Mouse (Mus musculus): ENCODE data around the gene Dpm3. TPM values are rescaled to one million over a fixed set of nuclear protein-coding genes. Genes with fewer than 3 reads are reported as not detected.
"Not testable (repeated sequence)": the region's sequence is repeated elsewhere in the genome, so short reads cannot be mapped to it uniquely, and the experiment has no call there.

Gene Dpm3
- total RNA-seq (2021) = 10 to 100 TPM; 50.0 to 52.3 TPM

DNA sequence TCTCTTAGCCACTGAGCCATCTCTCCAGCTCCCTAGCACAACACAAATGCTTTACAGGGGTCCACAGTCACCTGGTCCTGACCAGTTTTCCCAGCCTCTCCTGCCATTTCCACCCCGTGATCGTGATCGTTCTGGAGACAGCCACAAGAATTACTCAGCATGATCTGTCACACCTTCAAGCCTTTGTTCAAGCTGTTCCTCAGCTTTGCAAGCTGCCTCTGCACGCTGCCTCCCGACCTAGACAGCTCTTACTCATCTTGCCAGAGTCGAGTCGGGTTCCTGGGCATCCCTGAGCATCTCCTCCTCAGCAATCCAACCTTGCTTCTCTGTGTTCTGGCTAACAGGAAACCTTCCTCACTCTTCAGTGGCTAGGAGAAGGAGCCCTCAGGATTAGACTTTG lies at the start of gene Dpm3:
Dpm3 (plus strand) TSS at position 283 of the 400 bp plus-strand sequence.
- no peak for DNase-seq
- intact Hi-C loops (cut with DNase I) = no loop called here

DNA sequence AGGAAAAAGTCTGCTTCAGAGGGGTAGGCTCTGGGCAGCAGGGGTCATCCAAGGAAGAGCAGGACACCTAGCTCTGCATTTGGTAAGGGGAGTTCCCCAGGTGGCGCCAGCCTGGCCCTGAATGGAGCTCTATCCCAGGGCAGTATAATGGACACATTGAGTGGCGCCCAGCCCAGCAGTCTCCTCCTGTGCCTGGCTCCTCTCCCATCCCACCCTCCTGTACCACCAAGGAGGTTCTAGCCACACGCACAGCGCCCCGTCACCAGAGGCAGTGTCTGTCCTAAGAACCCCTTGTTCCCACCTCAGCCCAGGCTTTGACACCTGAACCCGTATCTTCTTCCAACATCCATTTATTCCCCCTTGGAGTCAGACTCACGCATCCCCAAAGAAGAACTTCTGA lies 49.4 kb upstream of the Dpm3 start:
- DNase-seq = no peak
- intact Hi-C loops (cut with DNase I) = no loop called here

DNA sequence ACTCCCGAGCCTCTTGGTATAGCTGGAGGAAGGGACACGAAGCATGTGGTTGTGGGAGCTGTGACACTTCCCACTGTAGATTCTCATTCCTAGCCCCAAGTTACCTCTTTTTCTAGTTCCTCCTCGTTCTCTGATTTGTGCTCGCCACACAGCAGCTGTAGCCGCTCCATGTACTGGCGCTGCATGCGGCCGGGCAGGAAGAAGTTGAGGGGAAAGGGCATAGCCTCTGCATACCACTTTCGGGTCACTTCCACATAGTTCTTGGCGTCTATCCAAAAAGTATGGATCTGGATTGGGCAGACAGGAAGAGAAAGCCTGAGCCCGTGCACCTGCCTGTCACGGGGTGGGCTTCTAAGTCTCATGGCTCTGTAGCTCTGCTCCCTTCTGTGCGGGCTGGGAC lies 49.0 kb upstream of the Dpm3 start:
- intact Hi-C loops (cut with DNase I) = no loop called here
- DNase-seq = no peak

DNA sequence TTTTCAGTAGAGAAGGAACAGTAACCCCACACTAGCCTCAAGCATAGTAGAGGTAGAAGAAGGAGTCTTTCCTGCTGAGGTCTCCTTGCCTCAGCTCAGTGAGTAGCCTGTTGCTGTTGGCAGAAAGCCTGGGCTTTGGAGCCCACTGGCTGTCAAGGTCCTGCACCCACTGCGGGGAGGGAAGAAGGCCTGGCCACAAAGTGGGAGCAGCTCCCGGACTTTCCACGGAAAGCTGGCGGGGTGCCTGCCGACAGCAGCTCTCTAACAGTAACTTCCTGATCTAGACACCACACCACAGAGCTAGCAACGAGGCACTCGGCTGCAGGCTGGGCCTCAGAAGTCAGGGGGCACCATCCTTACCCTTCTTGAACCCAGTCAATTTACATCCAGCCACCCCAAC lies 48.4 kb upstream of the Dpm3 start:
- DNase-seq = peak in 1 of 2 experiments; percentile 38
- intact Hi-C loops (cut with DNase I) = no loop called here

DNA sequence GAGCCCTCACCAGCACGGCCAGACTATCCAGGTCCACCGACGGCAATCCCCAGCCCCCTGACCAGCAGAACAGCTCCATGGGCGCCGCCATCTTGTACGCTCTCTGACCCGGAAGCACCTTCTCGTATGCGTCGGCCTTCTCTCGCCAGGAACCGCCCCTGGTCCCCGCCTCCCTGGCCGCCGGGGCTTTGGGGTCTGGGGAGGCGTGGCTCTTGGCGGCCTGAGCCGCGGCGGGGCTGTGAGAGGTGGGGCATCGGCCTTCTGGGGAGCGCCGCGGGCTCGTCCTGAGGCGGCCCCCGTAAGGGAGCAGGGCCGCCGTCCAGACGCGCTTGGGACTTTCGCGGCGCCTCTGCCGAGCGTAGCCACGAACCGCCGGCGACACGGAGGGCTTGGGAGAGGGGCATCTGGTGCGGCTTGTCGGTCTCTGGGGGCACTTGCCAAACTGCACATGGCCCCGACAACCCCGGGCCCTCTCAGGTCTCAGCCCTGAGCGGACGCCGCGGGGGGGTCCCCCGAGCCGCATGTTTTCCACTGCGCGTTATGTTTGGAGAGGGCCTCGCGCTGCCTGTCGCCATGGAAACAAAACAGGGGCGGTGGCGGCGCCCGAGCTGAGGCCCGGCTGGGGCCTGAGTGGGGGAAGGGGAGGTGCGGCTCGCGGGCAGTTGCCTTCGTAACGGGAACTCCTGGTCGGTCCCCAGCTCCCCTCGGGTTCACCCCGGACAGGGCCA lies 45.2 kb upstream of the Dpm3 start:
- peak; percentile 94 for DNase-seq
- intact Hi-C loops (cut with DNase I) = loop anchor here (2.0 kb wide), 1 partner anchor 17 kb away; no protein-coding TSS in a partner anchor

DNA sequence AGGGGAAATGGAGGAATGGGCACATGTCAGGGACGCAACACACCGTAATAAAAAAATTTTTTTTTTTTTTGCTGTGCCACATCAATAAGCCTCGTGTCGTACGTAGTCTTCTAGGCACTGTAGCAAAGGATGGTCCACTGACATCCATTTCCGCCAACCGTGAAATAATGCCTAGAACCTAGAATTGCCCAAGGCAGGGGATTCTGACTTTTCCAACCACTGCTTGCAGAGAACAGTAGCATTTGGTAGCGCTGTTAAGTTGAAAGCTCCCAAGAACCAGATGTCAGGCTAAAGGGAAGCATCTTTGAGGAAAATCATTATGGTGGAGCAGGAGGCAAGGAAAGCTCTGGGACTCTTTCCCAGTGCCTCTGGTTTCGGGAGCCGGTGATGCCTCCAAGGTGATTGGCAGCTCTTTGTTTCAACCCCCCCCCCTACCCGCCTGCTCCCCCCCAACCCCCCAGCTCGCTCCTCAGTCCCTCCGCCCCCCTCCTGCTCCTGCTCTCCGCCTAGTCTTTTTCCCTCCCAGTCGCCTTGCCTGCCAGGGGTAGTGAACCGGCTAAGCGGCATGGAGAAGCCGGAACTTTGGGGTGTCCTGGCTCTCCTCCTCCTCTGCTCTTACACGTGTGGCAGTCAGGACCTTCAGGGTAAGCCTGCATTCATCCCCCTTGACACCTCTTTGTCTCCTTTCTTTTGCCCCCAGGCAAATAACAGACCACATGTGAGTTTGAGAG lies 44.3 kb upstream of the Dpm3 start, which contains the start of gene Thbs3:
Thbs3 (plus strand) TSS at position 500 of the 731 bp plus-strand sequence.
- intact Hi-C loops (cut with DNase I) = loop anchor here (2.0 kb wide), 1 partner anchor 18 kb away; no protein-coding TSS in a partner anchor
- peak; percentile 37 to 52 for DNase-seq

DNA sequence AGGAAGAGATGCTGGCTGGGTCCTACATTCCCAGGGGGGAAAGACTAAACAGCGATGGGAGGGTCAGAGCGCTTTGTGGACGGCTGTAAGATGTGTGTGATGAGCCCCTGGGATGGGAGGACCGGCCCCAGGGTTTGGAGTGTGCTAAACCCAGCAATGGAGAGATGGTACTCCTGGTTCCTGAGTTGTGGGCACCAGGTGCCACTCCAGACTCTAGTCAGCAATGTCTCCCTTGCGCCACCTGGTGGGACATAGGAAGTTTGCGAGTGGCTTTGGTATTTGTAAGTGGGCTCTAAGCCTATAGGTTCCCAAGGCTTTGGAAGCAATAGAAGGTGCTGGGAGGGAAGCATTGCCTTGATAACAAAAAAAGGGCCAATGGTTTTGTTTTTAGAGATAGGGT lies 43.3 kb upstream of the Dpm3 start:
- intact Hi-C loops (cut with DNase I) = loop anchor here (2.0 kb wide), 3 partner anchors 19 to 125 kb away; no protein-coding TSS in a partner anchor
- DNase-seq = peak; percentile 85 to 86

DNA sequence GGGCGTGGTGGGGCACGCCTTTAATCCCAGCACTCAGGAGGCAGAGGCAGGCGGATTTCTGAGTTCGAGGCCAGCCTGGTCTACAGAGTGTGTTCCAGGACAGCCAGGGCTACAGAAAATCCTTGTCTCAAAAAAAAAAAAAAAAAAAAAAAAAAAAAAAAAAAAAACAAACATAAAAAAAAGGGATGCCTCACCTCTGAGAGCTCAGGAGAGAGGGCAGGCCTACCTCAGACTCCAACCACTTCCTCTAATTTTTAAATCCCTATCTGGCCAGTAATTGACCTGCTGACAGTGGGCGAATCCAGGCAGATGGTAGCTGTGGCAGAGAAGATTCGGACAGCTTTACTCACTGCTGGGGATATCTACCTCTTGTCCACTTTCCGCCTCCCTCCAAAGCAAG lies 42.8 kb upstream of the Dpm3 start:
- intact Hi-C loops (cut with DNase I) = loop anchor here (2.0 kb wide), 2 partner anchors 102 to 126 kb away; no protein-coding TSS in a partner anchor
- DNase-seq = not testable (repeated sequence)

DNA sequence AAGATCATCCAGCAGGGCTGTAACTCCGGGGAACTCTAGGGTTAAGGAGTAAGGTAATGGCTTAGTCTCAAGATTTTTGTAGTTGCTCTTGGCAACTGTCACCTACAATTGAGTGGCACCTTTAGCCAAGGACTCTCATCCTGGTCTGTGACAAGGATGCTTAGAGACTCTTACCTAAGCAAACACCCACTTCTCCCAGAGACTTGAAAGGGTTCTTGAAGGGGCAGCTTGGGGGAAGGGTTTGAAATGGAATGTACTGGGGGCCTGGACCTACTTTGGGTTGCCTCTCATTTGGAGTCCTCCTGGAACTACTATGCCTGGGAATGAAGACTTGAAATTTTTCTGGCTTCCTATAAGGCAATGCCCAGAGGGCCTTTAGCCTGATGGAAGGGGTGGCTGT lies 40.9 kb upstream of the Dpm3 start:
- intact Hi-C loops (cut with DNase I) = no loop called here
- no peak for DNase-seq

DNA sequence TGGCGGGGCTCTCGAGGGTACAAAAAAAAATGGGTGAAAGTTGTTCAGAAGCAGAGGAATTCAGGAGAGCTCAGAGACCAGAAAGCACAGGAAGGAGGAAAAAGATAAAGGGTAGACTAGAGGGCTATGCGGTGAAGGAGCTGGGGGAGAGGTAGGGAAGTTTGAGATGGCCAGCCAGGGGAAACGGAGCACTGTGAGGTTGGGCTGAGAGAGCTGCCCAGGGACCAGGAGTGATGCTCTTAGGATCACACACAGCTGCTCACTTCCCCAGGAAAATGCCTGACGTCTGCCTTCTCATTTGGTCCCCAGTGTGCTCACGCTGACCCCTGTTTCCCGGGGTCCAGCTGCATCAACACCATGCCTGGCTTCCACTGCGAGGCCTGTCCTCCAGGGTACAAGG lies 39.6 kb upstream of the Dpm3 start:
- intact Hi-C loops (cut with DNase I) = no loop called here
- DNase-seq = no peak

DNA sequence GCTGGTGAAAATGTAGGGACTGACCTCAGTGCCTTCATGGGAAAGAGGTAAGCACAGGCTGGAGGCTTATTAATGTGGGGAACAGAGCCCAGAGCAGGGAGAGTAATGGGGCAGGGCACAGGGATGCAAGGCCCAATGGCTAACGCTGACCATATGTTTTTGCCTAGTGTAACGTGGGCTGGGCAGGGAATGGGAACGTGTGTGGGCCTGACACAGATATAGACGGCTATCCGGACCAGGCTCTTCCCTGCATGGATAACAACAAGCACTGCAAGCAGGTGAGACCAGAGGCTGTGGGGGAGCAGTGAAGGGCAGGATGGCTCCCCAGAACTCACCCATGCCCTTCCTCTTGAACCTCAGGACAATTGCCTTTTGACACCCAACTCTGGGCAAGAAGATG lies 38.0 kb upstream of the Dpm3 start:
- intact Hi-C loops (cut with DNase I) = no loop called here
- DNase-seq = no peak

DNA sequence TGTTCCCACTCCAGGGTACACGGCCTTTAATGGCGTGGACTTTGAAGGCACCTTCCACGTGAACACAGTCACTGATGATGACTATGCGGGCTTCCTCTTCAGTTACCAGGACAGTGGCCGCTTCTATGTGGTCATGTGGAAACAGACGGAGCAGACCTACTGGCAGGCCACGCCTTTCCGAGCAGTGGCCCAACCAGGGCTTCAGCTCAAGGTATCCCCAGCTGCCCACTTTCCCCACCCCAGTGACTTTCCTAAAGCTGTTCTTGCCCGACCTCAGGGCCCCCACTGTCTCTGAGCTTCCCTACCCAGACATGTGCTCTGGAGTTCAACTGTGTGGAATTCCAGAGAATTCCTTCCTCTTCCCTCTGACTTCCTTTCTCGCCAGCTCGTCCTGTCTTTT lies 34.4 kb upstream of the Dpm3 start:
- no peak for DNase-seq
- intact Hi-C loops (cut with DNase I) = no loop called here

DNA sequence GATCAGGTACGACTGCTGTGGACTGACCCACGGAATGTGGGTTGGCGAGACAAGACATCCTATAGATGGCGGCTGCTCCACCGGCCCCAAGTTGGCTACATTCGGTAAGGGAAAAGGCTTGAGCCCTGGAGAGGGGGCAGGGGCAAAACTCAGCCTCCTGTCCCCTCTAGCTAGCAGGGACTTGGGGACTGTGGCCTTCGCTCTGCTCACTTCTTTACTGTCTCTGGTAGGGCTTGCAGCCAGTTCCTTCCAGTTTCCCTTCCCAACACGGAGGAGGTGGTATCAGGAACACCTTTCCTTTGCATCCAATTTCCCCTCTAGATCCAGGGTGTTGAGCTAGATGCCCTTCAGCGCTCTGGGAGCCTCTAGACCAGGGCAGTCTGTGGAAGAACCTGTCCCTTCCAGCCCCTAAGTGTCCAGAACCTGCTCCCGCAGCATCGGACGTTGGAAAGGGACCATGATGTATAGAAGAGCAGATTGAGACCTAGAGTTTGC lies 33.8 kb upstream of the Dpm3 start:
- intact Hi-C loops (cut with DNase I) = no loop called here

DNA sequence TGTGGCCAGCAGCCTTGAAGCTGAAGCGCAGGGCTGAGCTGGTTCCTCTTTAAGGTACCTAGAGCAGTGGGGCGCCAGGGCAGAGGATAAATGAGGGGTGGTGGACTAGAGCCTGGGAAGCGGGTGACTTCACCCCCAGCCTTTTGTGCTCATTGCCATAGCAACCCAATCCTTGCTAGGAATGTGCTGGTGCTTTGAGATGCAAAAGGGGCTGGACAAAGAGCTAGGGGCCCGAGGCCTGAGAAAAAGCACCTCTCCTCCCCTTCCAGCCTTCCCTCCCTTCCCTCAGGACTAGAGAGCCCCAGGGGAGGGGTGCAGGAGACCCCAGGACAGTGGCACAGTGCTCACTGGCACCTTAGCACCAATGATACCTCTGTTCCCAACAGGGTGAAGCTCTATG lies 33.2 kb upstream of the Dpm3 start:
- DNase-seq = no peak
- intact Hi-C loops (cut with DNase I) = no loop called here

More for the DNA sequence above, 33.8 kb upstream of the Dpm3 start:
- no peak for DNase-seq

DNA sequence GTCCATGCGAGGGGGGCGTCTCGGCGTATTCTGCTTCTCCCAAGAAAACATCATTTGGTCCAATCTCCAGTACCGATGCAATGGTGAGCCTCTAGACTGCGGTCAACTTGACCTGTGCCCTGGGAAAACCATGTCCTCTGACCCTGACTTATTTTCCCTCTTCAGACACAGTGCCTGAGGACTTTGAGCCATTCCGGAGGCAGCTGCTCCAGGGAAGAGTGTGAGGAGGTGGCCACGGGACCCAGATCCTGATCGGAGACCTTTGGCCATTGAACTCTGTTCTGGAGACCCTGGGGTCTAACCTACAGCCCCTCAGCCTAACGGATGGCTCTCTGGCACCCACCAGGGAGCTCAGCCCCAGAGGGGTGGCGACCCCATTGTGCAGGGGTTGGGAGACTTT lies 32.8 kb upstream of the Dpm3 start:
- intact Hi-C loops (cut with DNase I) = no loop called here
- DNase-seq = no peak

DNA sequence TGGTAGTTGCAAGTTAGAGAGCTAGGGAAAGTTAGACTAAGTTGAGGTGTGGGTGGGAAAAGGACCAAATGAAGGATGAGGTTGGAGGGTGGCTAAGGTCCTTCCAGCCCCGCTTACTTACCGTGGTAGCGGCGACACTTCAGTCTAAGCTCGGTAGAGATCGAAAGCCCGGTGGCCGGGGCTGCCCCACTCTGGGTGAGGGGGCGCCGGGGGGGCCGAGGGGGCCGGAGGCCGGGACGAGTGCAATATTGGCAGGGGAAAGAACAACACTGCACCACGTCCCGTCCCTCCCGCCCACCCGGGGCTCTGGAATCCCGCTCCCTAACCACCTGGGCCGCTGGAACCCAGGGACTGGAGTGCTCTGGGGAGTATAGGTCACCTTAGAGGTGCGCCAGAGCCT lies 32.3 kb upstream of the Dpm3 start, which contains the start of gene Mtx1:
Mtx1 (minus strand) TSS at position 189 of the 400 bp plus-strand sequence.
- DNase-seq = no peak
- intact Hi-C loops (cut with DNase I) = no loop called here

DNA sequence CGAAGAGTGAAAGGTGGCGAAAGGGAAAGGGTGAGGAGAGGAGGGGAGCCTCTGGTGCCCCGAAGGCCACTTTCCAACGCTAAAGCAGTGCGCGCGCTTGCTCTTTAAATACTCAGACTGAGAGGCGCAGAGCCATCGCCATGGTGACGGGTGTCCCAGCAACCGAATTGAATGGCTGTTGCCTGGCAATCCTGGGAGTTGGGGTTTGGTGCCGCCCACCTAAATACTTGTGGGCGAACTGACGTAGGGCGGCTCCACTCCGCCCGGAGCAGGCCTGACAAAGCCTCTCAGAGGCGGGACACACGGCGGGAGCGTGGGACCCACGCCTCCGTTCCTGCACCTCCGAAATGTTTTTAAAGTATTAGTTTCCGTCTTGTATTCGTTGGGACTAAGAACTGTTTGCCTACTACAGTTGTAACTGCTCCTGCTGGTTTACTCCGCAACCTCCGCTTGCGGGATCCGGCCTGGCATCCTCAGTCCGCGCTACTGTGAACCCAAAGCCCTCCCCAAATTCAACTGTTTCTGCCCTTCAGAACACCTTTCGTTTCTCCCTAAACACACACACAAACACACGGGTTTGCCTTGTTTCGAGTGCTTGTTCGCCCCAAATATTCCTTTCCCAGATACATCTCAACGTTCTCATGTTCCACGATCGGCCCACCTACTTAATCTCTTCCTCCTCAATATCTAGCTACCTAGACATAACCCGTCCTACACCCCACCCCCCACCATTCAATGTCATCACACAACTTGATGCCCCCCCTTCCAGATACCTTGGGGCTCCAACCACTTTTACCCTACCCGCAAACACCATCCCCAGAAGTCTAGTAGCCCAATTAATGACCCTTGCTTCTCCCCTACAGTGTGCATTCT lies 31.6 kb upstream of the Dpm3 start:
- intact Hi-C loops (cut with DNase I) = no loop called here
- DNase-seq = peak; percentile 75 to 77

DNA sequence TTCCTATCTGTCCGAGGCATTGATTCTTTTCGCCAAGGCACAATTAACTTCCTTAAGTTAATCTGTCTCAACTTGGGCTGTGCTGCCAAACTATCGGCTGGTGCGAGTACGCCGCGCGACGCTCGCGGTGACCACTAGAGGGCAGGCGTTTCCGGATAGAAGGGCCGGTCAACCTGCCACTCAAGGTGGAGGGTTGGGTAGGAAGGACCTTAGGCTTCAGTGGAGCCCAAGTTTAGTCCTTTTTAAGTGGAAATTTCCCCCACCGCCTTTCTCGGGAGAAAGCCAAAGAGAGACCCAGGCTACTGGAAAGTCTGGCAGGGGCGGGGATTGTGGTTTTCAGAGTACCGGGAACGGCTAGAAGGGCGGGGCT lies 31.0 kb upstream of the Dpm3 start:
- intact Hi-C loops (cut with DNase I) = no loop called here
- peak; percentile 91 to 92 for DNase-seq

DNA sequence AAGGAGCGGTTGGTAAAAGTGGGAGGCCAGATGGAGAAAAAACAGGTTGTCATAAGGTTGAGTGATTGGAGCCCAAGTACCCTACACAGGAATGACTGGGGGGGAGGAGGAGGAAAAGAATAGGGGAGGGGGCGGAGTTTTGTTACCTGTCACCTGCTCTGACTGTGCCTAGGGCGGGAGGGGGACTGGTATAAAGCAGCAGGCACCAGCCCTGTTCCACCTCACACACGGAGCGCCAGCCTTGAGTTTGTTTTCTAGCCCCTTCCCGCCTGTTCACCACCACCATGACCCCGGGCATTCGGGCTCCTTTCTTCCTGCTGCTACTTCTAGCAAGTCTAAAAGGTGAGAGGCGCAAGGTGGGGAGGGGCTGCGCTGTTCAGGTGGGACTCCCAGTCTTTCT lies 30.3 kb upstream of the Dpm3 start, which contains the start of gene Muc1:
Muc1 (plus strand) TSS at position 222 of the 400 bp plus-strand sequence.
- DNase-seq = no peak
- intact Hi-C loops (cut with DNase I) = no loop called here

DNA sequence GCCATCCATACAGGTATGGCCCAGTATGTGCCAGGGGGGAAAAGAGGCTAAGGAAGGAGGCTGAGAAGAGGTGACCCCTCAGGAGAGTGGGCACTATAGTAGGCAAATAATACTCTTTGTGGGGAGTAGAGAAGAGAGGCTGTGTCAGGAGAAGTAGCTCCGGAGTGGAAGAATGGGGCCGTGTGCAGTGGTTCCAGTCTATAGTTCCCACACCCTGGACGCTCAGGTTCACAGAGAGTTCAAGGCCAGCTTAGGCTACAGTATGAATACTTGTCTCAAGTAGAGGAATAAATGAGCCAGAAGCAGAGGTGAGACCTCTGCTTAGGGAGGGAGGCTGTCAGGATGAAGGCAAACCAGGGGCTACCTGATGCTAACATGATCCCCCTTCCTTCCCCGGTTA lies 29.9 kb upstream of the Dpm3 start:
- intact Hi-C loops (cut with DNase I) = no loop called here

DNA sequence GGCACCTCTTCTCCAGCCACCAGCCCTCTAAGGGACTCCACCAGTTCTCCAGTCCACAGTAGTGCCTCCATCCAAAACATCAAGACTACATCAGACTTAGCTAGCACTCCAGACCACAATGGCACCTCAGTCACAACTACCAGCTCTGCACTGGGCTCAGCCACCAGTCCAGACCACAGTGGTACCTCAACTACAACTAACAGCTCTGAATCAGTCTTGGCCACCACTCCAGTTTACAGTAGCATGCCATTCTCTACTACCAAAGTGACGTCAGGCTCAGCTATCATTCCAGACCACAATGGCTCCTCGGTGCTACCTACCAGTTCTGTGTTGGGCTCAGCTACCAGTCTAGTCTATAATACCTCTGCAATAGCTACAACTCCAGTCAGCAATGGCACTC lies 28.6 kb upstream of the Dpm3 start:
- no peak for DNase-seq
- intact Hi-C loops (cut with DNase I) = no loop called here

More for the DNA sequence above, 29.9 kb upstream of the Dpm3 start:
- DNase-seq = no peak
